Mouse (Mus musculus) c-Kit-positive CD71-negative TER-119-negative erythroid progenitor cells, embryonic 14.5 days (primary cell): ENCODE data around the gene Ccdc84.
"Not testable (repeated sequence)": the region's sequence is repeated elsewhere in the genome, so short reads cannot be mapped to it uniquely, and the experiment has no call there.

ENCODE experiments used
- DNase-seq: peaks from one replicate; pipeline ENCODE4 v3.0.0-alpha.2; 2013; ENCODE audit warnings: low read depth

Ccdc84 gene

GRCm38 (mm10) chr9:44407752-44408097 is 10.6 kb downstream of the Ccdc84 start:
- no peak for DNase-seq

- DNase-seq = peak; percentile 92
These were observed 11.2 kb downstream of the Ccdc84 start, which contains the start of the genes Rps25 and Trappc4 for GRCm38 (mm10) chr9:44406906-44407751. TSS of gene Rps25 (plus strand) at chr9:44407139. TSS of gene Trappc4 (minus strand) at chr9:44407600.

DNA sequence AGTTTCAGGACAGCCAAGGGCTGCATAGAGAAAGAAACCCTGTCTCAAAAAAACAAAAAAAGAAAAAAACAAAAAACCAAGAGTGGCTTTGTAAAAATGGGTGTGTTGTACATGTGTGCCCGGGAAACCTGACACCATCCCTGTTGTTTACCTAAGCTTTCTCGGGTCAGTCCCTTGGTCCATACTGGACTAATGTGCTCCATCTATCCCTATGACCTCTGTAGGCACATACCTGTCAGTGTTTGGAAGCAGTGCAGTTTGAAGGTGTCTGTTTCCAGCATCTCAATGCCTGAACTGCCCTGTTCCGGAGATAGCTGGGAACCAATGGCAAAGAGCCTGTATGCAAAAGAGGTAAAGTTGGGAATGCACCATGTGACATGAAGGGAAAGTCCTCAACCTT is 13.4 kb downstream of the Ccdc84 start:
- no peak for DNase-seq

DNA sequence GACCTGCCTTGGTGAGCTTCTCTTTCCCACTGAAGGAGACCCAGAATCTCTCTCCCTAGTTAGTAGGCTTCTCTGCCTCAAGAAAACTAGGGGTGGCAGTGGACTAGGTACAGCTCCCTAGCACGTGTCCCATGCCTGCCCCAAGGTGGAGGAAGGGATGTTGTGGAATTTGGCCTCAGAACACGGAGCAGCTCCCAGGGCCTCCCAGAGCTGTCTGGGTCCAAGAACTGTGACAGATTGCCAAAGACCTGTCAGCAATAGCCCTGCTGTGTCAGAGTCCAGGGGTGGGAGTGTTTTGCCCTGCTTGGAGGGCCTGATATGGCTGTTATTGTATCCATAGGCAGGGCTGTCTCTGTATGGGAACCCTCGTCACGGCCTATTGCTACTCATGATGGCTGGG is 17.3 kb downstream of the Ccdc84 start:
- no peak for DNase-seq

- no peak for DNase-seq
These were observed 18.6 kb downstream of the Ccdc84 start for GRCm38 (mm10) chr9:44399795-44400114.

GRCm38 (mm10) chr9:44399114-44399794 is 19.1 kb downstream of the Ccdc84 start:
- DNase-seq = no peak

- DNase-seq = no peak
These were observed 19.8 kb downstream of the Ccdc84 start for GRCm38 (mm10) chr9:44398551-44398950.

- DNase-seq = no peak
These were observed 20.3 kb downstream of the Ccdc84 start for GRCm38 (mm10) chr9:44398087-44398486.

DNA sequence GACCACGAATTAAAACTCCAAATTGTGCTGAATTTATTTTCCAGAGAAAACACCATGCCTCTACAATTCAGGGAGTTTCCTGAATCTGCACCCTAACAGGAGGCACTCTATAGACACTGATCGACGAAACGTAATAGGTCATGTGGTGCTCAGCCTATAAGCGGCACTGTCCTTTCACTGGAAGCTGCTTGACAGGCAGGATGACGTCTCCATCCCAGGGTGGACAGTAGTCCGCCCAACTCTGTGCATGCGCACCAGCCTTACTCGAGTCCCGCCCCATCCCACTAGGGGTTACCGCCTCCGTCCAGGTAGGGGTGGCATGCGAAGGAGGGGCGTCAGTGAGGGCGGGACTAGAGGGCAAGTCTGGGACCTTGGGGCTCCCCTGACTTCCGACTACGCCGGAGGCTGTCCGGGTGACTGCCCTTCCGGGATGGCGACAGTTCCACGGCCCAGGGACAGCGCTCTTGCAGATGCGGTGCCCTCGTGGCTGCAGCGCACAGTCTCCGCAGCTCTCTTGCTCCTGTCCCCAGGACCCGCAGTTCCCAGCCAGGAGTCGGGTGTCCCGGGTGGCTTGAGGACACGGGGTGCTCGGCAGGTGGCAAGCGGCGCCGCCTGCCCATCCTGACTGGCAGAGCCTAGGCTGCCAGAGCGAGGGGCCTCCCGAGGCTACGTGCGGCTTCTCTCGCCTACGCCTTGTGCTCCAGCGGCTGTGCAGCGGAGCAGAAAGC is 21.5 kb downstream of the Ccdc84 start, which contains the start of gene Slc37a4:
Gene Slc37a4, plus strand, starts transcription at position 169 of the 728 bp plus-strand sequence.
- peak; percentile 97 for DNase-seq

DNA sequence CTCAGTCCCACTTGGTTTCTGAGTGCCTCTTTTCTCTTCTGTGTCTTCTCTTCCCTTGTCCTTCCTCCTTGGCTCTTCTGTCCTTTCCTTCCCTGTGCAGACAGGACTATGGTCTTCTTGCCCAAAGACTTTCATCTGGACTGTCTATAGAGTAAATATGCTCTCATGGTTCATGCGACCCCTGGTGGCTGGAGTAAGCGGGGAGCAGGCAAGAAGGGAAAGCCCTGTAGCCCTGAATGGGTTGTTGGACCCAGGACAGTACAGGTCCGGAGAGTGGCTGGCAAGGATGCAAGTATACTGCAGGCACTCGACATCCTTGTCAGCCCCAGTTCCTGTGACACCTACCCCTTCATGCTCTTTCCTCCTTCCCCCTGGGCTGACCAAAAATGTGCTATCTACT is 26.9 kb downstream of the Ccdc84 start:
- no peak for DNase-seq

DNA sequence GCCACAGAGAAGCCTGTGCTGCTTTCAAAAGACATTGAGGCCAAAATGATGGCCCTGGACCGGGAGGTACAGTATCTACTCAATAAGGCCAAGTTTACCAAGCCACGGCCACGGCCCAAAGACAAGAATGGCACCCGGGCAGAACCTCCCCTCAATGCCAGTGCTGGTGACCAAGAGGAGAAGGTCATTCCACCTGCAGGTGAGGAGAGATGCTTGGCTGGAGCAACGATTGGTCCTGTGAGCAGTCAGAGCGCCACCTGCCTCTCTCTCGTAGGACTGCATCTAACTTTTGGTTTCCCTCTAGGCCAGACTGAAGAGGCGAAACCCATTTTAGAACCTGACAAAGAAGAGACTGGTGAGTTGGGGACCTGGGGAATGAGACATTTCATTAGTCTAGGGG is 29.1 kb downstream of the Ccdc84 start:
- no peak for DNase-seq

DNA sequence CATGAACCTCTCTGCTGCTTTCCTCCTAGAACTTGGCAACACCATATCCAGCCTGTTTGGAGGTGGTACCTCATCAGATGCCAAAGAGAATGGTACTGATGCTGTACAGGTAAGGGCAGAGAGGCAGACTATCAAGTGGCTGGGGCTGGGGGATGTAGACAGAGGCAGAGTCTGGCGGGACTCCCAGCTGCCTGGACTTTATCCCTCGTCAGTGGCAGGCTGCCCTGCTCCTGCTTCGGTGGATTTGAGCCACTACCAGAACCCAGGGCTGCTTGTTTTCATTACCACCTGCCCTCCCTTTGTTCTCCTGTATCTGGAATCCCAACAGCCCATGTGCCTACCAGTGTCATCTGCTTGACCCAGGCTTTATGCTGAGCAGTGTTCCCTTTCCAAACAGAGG is 31.1 kb downstream of the Ccdc84 start:
- no peak for DNase-seq

DNA sequence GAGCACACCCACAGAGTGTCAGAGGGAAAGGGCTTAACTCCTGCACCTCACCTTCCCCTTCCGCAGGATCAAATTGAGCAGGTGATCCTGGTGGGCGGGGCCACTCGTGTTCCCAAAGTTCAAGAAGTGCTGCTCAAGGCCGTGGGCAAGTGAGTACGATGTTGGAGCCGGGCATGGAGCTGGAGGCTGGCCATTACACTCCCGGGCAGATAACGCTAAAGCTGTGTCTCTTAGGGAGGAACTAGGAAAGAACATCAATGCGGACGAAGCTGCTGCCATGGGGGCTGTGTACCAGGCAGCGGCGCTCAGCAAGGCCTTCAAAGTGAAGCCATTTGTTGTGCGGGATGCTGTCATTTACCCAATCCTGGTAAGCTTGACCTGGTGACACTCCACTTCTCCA is 33.8 kb downstream of the Ccdc84 start:
- DNase-seq = no peak

GRCm38 (mm10) chr9:44379862-44380261 is 38.5 kb downstream of the Ccdc84 start:
- DNase-seq = no peak

DNA sequence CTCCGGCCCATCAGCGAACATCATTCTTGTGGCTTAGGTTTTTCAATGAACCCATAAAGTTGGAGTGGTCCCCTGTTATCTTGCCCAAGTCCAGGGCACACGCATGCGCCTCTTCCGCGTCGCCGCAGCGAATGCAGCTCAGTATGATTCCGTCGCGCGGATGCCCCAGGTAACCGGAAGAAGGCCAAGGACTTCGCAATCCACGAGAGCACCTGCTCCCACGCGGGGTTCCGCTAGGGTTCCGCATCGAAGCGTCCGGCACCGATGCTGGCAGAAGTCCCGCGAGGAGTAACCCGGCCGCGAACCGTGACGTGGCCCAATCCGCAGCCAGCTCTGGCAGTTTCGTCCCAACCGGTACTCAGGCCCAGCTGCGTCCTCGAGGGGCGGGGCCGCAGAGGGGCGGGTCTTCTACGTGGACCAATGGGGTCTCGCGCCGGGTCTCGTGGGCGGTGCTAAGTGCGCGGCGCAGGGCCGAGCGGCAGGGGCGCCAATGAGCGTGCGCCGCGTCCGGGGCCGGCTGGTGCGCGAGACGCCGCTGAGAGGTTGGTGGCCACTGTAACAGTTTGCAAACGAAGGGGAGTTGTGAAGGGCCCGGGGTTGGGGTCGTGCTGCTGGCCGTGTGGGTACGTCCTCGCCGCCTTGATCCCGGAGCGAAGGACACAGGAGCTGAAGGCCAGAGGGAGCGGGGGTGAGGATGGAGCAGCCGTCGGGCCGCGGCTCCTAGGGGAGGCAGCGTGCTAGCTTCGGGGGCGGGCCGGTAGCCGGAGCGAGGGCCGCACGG is 39.1 kb downstream of the Ccdc84 start, which contains the start of gene Hyou1:
Gene Hyou1, plus strand, starts transcription at position 437 of the 781 bp plus-strand sequence.
- peak; percentile 91 for DNase-seq

DNA sequence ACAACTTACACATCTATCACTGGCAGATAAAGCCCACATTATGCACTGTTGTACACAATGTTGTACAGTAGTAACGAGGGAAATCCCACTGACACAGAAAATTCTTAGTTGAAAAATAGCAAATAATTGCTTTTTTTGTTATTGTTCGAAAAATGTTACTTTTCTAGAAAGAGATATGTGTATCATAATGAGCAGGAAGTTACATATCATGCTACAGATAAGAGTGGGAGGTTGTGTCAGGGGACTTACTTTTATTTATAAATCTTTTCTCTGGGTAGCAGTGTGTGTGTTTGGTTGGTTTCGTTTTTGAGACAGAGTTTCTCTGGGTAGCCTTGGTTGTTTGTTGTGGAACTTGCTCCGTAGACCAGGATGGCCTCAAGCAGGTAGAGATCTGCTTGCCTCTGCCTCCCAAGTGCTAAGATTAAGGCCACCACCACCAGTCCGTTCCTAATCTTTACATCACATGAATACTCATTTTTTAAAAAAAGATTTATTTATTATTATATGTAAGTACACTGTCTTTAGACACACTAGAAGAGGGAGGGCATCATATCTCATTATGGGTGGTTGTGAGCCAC is 40.1 kb downstream of the Ccdc84 start:
- no peak for DNase-seq

GRCm38 (mm10) chr9:44377335-44377734 is 41.0 kb downstream of the Ccdc84 start:
- DNase-seq = not testable (repeated sequence)

GRCm38 (mm10) chr9:44376141-44376540 is 42.2 kb downstream of the Ccdc84 start:
- no peak for DNase-seq

- no peak for DNase-seq
These were observed 45.0 kb downstream of the Ccdc84 start for GRCm38 (mm10) chr9:44373386-44373785.

GRCm38 (mm10) chr9:44364480-44364879 is 53.9 kb downstream of the Ccdc84 start:
- DNase-seq = peak; percentile 35

- DNase-seq = not testable (repeated sequence)
These were observed 56.4 kb downstream of the Ccdc84 start for GRCm38 (mm10) chr9:44361931-44362330.
